Mouse (Mus musculus) ES-E14 (cell line): ENCODE measurements around the gene Rasl10a. TPM values are rescaled to one million over a fixed set of nuclear protein-coding genes. Genes with fewer than 3 reads are reported as not detected.

Experiments
- DNase-seq: peaks from one replicate; pipeline ENCODE4 v3.0.0-alpha.2; 2013; ENCODE audit warnings: low read depth, low spot score
- H3K27ac ChIP-seq: 2 replicates; pipeline ENCODE4 v1.5.1; 2012; ENCODE audit warnings: low read depth, mild to moderate bottlenecking, low read length, moderate library complexity, mixed read lengths; ENCODE audit not compliant: poor library complexity, insufficient read depth, severe bottlenecking
- H3K36me3 ChIP-seq: 2 replicates; pipeline ENCODE4 v1.6.1; 2012; ENCODE audit warnings: mild to moderate bottlenecking, low read length, moderate library complexity, mixed read lengths; ENCODE audit not compliant: control insufficient read depth, poor library complexity, insufficient read depth, severe bottlenecking
- H3K4me1 ChIP-seq, 2 experiments: fragments of 150-350 bp in 1 of 2; sonication (generic) in 1 of 2; 2 replicates each; pipeline ENCODE4 v1.6.1; 2012; ENCODE audit warnings: low read length in 2 of 2, mild to moderate bottlenecking in 1 of 2, mixed read lengths in 1 of 2; ENCODE audit not compliant: control insufficient read depth in 2 of 2, insufficient read depth in 2 of 2, poor library complexity in 1 of 2
- H3K4me3 ChIP-seq, 2 experiments: fragments of 150-350 bp in 1 of 2; sonication (generic) in 1 of 2; 2 replicates each; pipeline ENCODE4 v1.5.1; 2012; ENCODE audit warnings: low read length in 2 of 2, low read depth in 1 of 2, mild to moderate bottlenecking in 1 of 2, mixed read lengths in 1 of 2; ENCODE audit not compliant: insufficient read depth in 1 of 2, poor library complexity in 1 of 2, severe bottlenecking in 1 of 2
- H3K9ac ChIP-seq: 2 replicates; pipeline ENCODE4 v1.6.1; 2012; ENCODE audit warnings: low read depth, mild to moderate bottlenecking, low read length, mixed read lengths; ENCODE audit not compliant: poor library complexity, insufficient read depth, severe bottlenecking
- H3K9me3 ChIP-seq: fragments of 150-350 bp; sonication (generic); 2 replicates; pipeline ENCODE4 v1.6.1; 2012; ENCODE audit warnings: low read depth, mild to moderate bottlenecking, low read length; ENCODE audit not compliant: control insufficient read depth, insufficient read depth
- CHD2 ChIP-seq: IDR thresholded peaks from 2 replicates; pipeline ENCODE4 v1.6.1; 2014; ENCODE audit warnings: mild to moderate bottlenecking, low read depth, low read length, inconsistent platforms
- HCFC1 ChIP-seq: IDR thresholded peaks from 2 replicates; pipeline ENCODE4 v1.6.1; 2012; ENCODE audit warnings: low read length, inconsistent platforms, borderline replicate concordance; ENCODE audit not compliant: insufficient read depth
- MAFK ChIP-seq: IDR thresholded peaks from 2 replicates; pipeline ENCODE4 v1.6.1; 2014; ENCODE audit warnings: mild to moderate bottlenecking, low read depth, low read length, inconsistent platforms; ENCODE audit not compliant: insufficient read depth
- ZC3H11A ChIP-seq: IDR thresholded peaks from 2 replicates; pipeline ENCODE4 v1.6.1; 2012; ENCODE audit warnings: low read depth, mild to moderate bottlenecking, inconsistent platforms, low read length, borderline replicate concordance
- ZNF384 ChIP-seq: IDR thresholded peaks from 2 replicates; pipeline ENCODE4 v1.6.1; 2012; ENCODE audit warnings: low read depth, low read length, inconsistent platforms
- in situ Hi-C, 2 experiments: fragments of 600-800 bp; cut with MboI; formaldehyde crosslinking; loops; one replicate each; pipeline ENCODE4 v1.15.1; 2025; ENCODE audit warnings: low sequenced_read_pairs in 2 of 2, inconsistent platforms in 1 of 2; ENCODE audit not compliant: unreplicated experiment in 2 of 2
- total RNA-seq: library from RNA; depleted of rRNA; stranded (reverse); fragments of 300-350 nt; gene quantifications from 2 replicates; pipeline ENCODE4 v1.2.3, GENCODE M21; 2012

Gene Rasl10a
- total RNA-seq, 1 experiment, result 1.5 TPM

DNA sequence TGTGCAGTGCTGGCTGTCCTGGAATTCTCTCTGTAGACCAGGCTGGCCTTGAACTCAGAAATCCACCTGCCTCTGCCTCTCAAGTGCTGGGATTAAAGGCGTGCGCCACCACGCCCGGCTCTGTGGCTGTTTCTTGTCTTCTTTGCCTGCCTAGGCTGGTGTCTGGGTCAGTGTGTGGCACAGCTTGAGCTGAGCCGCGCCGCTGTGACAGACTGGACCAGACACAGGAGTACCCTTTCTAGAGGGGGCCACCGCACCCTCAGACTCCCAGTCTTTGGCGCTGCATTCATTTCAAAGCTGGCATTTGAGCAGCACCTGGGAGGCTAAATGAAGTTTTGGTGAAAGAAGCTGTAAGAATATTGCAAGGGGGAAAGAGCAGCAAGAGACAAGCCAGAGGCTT, 855 bp downstream of the Rasl10a start:
- no peak overlapping the region for H3K4me3 ChIP-seq
- in situ Hi-C loops, result no loop called here
- H3K4me1 ChIP-seq, result peaks cover 10 to 52% of the 10 kb centered on the region in 2 experiments

DNA sequence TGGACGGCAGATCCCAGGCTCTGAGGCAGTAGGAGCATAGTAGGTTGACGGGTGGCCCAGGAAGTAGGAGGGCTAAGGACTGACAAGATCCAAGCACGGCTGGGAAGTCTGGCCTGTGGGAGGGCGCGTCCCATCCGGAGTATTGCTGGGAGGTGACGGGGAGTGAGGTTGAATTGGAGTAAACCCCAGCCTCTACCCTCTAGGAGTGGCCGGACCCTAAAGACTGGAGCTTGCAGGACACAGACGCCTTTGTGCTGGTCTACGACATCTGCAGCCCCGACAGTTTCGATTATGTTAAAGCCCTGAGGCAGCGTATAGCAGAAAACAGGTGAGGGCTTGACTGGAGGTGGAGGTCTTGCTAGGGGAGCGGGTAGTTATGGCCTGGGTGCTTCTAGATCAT, 1.3 kb downstream of the Rasl10a start:
- in situ Hi-C loops, result no loop called here
- peaks cover 16% of the 10 kb centered on the region; the same call in 1 of the 2 replicates for H3K36me3 ChIP-seq
- no peak overlapping the region for H3K9ac ChIP-seq
- H3K4me3 ChIP-seq, result no peak overlapping the region
- no peak for DNase-seq
- no peak overlapping the region for H3K27ac ChIP-seq
- peaks cover 10 to 54% of the 10 kb centered on the region in 2 experiments for H3K4me1 ChIP-seq
- TF ChIP-seq HCFC1 (no peak), ZC3H11A (no peak), MAFK (no peak), ZNF384 (no peak)
- no peaks in the 10 kb centered on the region for H3K9me3 ChIP-seq

More for the DNA sequence above, 855 bp downstream of the Rasl10a start:
- no peak for DNase-seq
- H3K9ac ChIP-seq, result no peak overlapping the region
- H3K9me3 ChIP-seq, result no peaks in the 10 kb centered on the region
- no peak for TF ChIP-seq ZC3H11A
- TF ChIP-seq CHD2, result no peak
- TF ChIP-seq HCFC1, result no peak
- TF ChIP-seq ZNF384, result no peak
- TF ChIP-seq MAFK, result no peak
- H3K27ac ChIP-seq, result no peak overlapping the region
- peaks cover 16% of the 10 kb centered on the region; the same call in 1 of the 2 replicates for H3K36me3 ChIP-seq

DNA sequence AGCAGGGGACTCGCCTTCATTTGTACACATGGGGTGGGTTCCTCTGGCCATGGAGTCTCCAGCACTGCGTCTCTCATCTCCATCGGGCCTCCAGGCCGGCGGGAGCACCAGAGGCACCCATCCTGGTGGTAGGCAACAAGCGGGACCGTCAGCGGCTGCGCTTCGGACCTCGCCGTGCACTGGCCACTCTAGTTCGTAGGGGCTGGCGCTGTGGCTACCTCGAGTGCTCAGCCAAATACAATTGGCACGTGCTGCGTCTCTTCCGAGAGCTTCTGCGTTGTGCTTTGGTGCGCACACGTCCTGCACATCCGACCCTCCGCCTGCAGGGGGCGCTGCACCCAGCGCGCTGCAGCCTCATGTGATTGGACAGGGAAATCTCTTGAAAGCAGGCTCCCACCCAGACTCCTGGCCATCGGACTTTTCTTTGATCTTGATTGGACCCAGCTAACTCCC, 1.8 kb downstream of the Rasl10a start:
- Histone ChIP-seq H3K4me3 (no peak overlapping the region), H3K9me3 (no peaks in the 10 kb centered on the region), H3K4me1 (peaks cover 10 to 54% of the 10 kb centered on the region in 2 experiments), H3K27ac (no peak overlapping the region), H3K9ac (no peak overlapping the region; the same call in 1 of the 2 replicates), H3K36me3 (peaks cover 16% of the 10 kb centered on the region; the same call in 1 of the 2 replicates)
- in situ Hi-C loops, result no loop called here
- peak; percentile 67 for DNase-seq
- TF ChIP-seq ZC3H11A, result no peak
- no peak for TF ChIP-seq MAFK
- TF ChIP-seq ZNF384, result no peak
- no peak for TF ChIP-seq HCFC1

- Histone ChIP-seq H3K27ac (no peak overlapping the region), H3K36me3 (peaks cover 16% of the 10 kb centered on the region; the same call in 1 of the 2 replicates), H3K9me3 (no peaks in the 10 kb centered on the region), H3K4me3 (peak overlapping the region; percentile 51 to 54; a peak in 3 of 4 replicates), H3K9ac (peak overlapping the region; percentile 71), H3K4me1 (peaks cover 10 to 47% of the 10 kb centered on the region in 2 experiments)
- in situ Hi-C loops, result no loop called here
- no peak for DNase-seq
- TF ChIP-seq ZNF384 (no peak), CHD2 (no peak), ZC3H11A (no peak), HCFC1 (no peak), MAFK (no peak)
Measured at GRCm38 (mm10) chr11:5060756-5061412, 3.0 kb downstream of the Rasl10a start.
